Mouse (Mus musculus) intestine, embryonic 14.5 days (tissue): ENCODE data around the gene Vsig10. TPM values are rescaled to one million over a fixed set of nuclear protein-coding genes. Genes with fewer than 3 reads are reported as not detected.
"Not testable (repeated sequence)": the region's sequence is repeated elsewhere in the genome, so short reads cannot be mapped to it uniquely, and the experiment has no call there.

Source experiments
- ATAC-seq: fragments of 200-750 bp; cut with Nextera tagmentation; replicated peaks from 2 replicates; pipeline ENCODE4 v1.8.0; 2017; ENCODE audit warnings: low read depth, moderate number of reproducible peaks, moderate TSS enrichment, moderate library complexity; ENCODE audit not compliant: low FRiP score, low TSS enrichment
- DNase-seq: peaks from one replicate; pipeline ENCODE4 v3.0.0-alpha.2; 2018; ENCODE audit warnings: low spot score
- H3K27ac ChIP-seq: fragments of 300-500 bp; sonication (generic); 2 replicates; pipeline ENCODE4 v1.5.1; 2014; ENCODE audit warnings: low read depth, mild to moderate bottlenecking, control low read depth
- H3K27me3 ChIP-seq: fragments of 300-500 bp; sonication (generic); replicated peaks from 2 replicates; pipeline ENCODE4 v1.6.1; 2014; ENCODE audit warnings: low read length, control low read depth; ENCODE audit not compliant: control insufficient read depth, insufficient read depth
- H3K36me3 ChIP-seq: fragments of 300-500 bp; sonication (generic); 2 replicates; pipeline ENCODE4 v1.6.1; 2014; ENCODE audit warnings: low read length, control low read depth; ENCODE audit not compliant: control insufficient read depth, insufficient read depth
- H3K4me1 ChIP-seq: fragments of 300-500 bp; sonication (generic); replicated peaks from 2 replicates; pipeline ENCODE4 v1.6.1; 2014; ENCODE audit warnings: low read length, control low read depth, mixed read lengths; ENCODE audit not compliant: control insufficient read depth, insufficient read depth
- H3K4me2 ChIP-seq: fragments of 300-500 bp; sonication (generic); 2 replicates; pipeline ENCODE4 v1.6.1; 2014; ENCODE audit warnings: low read length
- H3K4me3 ChIP-seq: fragments of 300-500 bp; sonication (generic); 2 replicates; pipeline ENCODE4 v1.5.1; 2014; ENCODE audit warnings: low read depth, low read length, control low read depth, mixed read lengths
- H3K9ac ChIP-seq: fragments of 300-500 bp; sonication (generic); 2 replicates; pipeline ENCODE4 v1.6.1; 2014; ENCODE audit warnings: mild to moderate bottlenecking, low read length
- H3K9me3 ChIP-seq: fragments of 300-500 bp; sonication (generic); 2 replicates; pipeline ENCODE4 v1.6.1; 2016; ENCODE audit warnings: low read length, control low read depth; ENCODE audit not compliant: control insufficient read depth
- WGBS: fragments of 180-500 bp; shearing (Covaris S2); extraction: QIAGEN DNeasy Blood & Tissue Kit; methylation state at CpG from one replicate; pipeline ENCODE4 v1.1.7; 2014; 5-methylcytosine and 5-hydroxymethylcytosine counted together
- polyA plus RNA-seq: library from polyadenylated mRNA; unstranded; fragments of >200 nt; fragmentation: Nextera tagmentation; extraction: Ambion mirVana; gene quantifications from 2 replicates; pipeline ENCODE4 v1.2.1, GENCODE M21; 2014

The Vsig10 gene
- polyA plus RNA-seq, 1 experiment from 2014 or later, result 10.0 TPM

DNA sequence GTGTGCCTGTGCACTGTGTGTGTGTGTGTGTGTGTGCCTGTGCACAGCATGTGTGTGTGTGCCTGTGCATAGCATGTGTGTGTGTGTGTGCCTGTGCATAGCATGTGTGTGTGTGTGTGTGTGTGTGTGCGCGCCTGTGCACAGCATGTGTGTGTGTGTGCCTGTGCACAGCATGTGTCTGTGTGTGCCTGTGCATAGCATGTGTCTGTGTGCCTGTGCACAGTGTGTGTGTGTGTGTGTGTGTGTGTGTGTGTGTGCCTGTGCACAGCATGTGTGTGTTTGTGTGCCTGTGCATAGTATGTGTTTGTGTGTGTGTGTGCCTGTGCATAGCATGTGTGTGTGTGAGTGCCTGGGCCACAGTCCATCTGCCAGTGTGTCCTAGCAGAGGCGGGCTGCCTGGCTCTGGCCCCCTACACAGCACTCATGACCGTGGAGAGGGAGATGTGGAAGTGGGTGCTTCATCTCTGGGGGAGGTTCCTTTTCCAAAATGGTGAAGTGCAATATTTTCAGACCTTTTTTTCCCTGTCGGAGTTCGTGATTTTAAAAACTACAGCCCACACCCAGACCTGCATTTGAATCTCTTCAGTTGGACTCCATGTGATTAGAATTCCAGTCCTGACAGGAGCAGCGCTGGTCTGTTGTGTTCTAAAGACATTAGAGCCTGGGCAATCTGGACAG, 55.6 kb downstream of the Vsig10 start:
- H3K9ac ChIP-seq, result no peak overlapping the region
- H3K27ac ChIP-seq, result no peak overlapping the region
- 88% methylated on average over 7 of the region's 7 CpGs for WGBS
- no peak overlapping the region for H3K4me2 ChIP-seq
- no peaks in the 10 kb centered on the region for H3K9me3 ChIP-seq
- no peak for ATAC-seq
- no peaks in the 10 kb centered on the region for H3K4me1 ChIP-seq
- DNase-seq, result no peak
- H3K27me3 ChIP-seq, result no peaks in the 10 kb centered on the region
- no peak overlapping the region for H3K4me3 ChIP-seq
- peaks cover 90% of the 10 kb centered on the region for H3K36me3 ChIP-seq

- ATAC-seq (no peak), DNase-seq (no peak)
- H3K4me1 ChIP-seq, result no peaks in the 10 kb centered on the region
- 76% methylated on average over 11 of the region's 11 CpGs for WGBS
- H3K9ac ChIP-seq, result no peak overlapping the region
- H3K27ac ChIP-seq, result no peak overlapping the region
- no peaks in the 10 kb centered on the region for H3K9me3 ChIP-seq
- H3K36me3 ChIP-seq, result peaks cover 89% of the 10 kb centered on the region
- no peak overlapping the region for H3K4me3 ChIP-seq
- H3K27me3 ChIP-seq, result no peaks in the 10 kb centered on the region
- H3K4me2 ChIP-seq, result no peak overlapping the region
Measured at GRCm38 (mm10) chr5:117376331-117376761, 57.5 kb downstream of the Vsig10 start.

DNA sequence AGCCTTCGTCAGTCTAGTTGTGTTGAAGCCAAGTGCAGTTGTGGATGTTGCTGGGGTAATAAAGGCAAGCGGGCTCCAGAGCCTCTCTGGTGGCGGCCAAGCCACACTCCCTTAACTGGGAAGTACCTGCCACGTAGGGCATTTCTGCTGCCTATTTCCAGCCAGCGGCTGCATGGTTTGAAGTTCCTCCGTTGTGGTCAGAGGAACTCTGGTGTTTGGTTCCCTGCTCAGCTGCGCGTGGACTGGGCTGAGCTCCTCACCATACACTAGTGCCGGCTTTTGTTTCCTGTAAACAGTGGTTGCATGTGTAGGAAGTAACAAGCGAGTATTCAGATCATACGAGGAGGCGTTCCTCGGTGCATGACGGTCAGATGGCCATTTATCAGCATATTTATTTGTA, 58.8 kb downstream of the Vsig10 start:
- H3K9me3 ChIP-seq, H3K27me3 ChIP-seq, ATAC-seq, H3K27ac ChIP-seq, H3K4me1 ChIP-seq, H3K4me2 ChIP-seq, H3K9ac ChIP-seq, DNase-seq, H3K4me3 ChIP-seq: not testable (repeated sequence)
- H3K36me3 ChIP-seq, result peaks cover 89% of the 10 kb centered on the region
- 89% methylated on average over 14 of the region's 14 CpGs for WGBS

DNA sequence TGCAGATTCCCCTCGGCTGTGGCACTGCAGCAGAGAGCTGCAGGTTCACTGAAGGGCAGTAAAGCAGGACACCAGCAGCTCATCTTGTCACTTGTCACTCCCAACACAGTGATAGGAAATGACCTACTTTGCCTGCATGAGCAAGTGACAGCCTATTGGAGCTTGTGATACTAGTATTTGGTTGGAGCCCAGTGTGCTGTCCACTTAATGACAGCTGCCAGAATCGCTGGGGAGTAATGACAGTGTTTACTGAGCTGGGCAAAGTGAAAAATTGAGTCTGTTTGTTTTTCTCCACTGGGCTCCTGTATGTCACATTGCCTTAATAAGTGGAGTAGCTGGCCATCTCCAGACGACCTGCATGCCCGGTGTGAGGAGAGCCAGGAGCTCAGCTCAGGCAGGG, 61.3 kb downstream of the Vsig10 start:
- H3K27ac ChIP-seq, result no peak overlapping the region
- no peaks in the 10 kb centered on the region for H3K4me1 ChIP-seq
- H3K36me3 ChIP-seq, result peaks cover 89% of the 10 kb centered on the region
- no peak for ATAC-seq
- H3K9me3 ChIP-seq, result no peaks in the 10 kb centered on the region
- no peaks in the 10 kb centered on the region for H3K27me3 ChIP-seq
- H3K9ac ChIP-seq, result no peak overlapping the region
- H3K4me3 ChIP-seq, result no peak overlapping the region
- DNase-seq, result no peak
- H3K4me2 ChIP-seq, result no peak overlapping the region
- 73% methylated on average over 4 of the region's 4 CpGs for WGBS

DNA sequence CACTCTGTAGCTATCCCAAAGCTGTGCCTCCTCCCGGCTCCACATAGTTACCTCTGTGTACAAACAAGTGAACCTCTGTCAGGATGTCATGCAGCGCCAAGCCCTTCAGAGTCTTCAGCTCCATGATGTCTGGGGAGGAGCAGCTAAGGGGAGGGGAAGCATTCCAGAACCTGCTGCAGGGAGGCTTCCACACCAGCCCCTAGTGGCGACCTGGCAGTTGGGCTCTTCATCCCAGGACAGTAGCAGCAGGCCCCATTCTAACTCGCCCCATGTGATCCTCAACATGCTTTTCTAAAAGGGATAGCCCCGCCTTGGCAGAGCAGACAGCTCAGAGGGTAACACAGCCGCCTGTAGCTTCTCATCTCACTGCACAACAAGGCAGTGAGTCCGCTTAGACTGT, 62.9 kb downstream of the Vsig10 start:
- H3K36me3 ChIP-seq, result peaks cover 89% of the 10 kb centered on the region
- no peak overlapping the region for H3K27ac ChIP-seq
- no peak for DNase-seq
- H3K27me3 ChIP-seq, result no peaks in the 10 kb centered on the region
- no peaks in the 10 kb centered on the region for H3K4me1 ChIP-seq
- ATAC-seq, result no peak
- H3K4me2 ChIP-seq, result no peak overlapping the region
- 79% methylated on average over 7 of the region's 7 CpGs for WGBS
- H3K9ac ChIP-seq, result no peak overlapping the region
- H3K4me3 ChIP-seq, result no peak overlapping the region
- no peaks in the 10 kb centered on the region for H3K9me3 ChIP-seq

DNA sequence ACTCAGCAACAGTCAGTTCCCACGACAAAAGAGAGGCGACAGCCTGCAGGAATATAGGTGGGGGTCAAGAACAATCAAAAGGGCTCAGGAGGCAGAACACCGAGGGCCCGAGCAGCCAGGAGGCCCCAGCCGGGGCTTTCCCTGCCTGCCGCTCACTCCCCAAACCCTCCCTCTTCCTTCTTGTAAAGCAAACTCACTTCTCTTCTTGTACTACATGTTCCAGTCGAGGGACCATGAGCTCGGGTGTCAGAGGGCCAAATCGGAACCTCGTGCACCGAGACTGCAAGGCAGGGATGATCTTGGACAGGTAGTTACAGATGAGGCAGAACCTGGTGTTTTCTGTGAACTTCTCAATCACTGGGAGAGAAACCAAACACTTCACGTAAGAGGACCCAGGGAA, 64.3 kb downstream of the Vsig10 start:
- no peak overlapping the region for H3K9ac ChIP-seq
- WGBS, result 85% methylated on average over 12 of the region's 12 CpGs

DNA sequence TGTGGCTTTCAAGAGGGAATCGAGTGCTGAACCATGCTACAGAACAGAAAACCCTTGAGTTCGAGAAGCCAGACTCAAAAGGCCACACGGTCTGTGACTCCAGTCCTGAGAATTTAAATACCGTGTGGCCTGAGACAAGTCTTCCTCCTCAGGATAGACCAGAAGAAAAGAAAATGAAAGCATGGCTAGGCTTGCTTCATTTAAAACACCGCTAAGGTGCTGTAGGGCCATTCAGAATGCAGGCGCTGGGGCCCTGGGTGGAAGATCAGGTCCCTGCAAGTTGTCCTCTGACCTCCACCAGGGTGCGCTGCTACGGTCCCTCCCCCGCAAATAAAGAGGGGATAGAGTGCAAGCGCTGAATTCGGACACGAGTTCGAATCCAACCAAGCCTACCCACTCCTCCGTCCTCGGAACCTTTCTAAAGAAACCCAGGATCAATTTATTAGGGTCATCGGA, 69.4 kb downstream of the Vsig10 start:
- DNase-seq (peak; percentile 73), ATAC-seq (peak; percentile 48)
- H3K4me2 ChIP-seq, result peak overlapping the region; percentile 61
- H3K27me3 ChIP-seq, result no peaks in the 10 kb centered on the region
- WGBS, result 9% methylated on average over 16 of the region's 16 CpGs
- peaks cover 13% of the 10 kb centered on the region; the same call in 1 of the 2 replicates for H3K4me1 ChIP-seq
- H3K4me3 ChIP-seq, result peak overlapping the region; percentile 98
- H3K9me3 ChIP-seq, result 0 out of 2 replicates have a peak, but pooled peaks cover 4% of the 10 kb centered on the region
- H3K9ac ChIP-seq, result peak overlapping the region; percentile 95
- H3K36me3 ChIP-seq, result peaks cover 39% of the 10 kb centered on the region
- H3K27ac ChIP-seq, result peak overlapping the region; percentile 73

More for the DNA sequence above, 64.3 kb downstream of the Vsig10 start:
- Histone ChIP-seq H3K4me3 (no peak overlapping the region), H3K27ac (no peak overlapping the region), H3K4me1 (peaks cover 12% of the 10 kb centered on the region; the same call in 1 of the 2 replicates), H3K9me3 (no peaks in the 10 kb centered on the region), H3K36me3 (peaks cover 85% of the 10 kb centered on the region), H3K4me2 (no peak overlapping the region), H3K27me3 (no peaks in the 10 kb centered on the region)
- DNase-seq (no peak), ATAC-seq (no peak)

- peaks cover 13% of the 10 kb centered on the region; the same call in 1 of the 2 replicates for H3K4me1 ChIP-seq
- peak; percentile 97 for DNase-seq
- peak within 1 kb of the TSS; percentile 95 for H3K9ac ChIP-seq
- under 1% methylated on average over 30 of the region's 44 CpGs for WGBS
- peak within 1 kb of the TSS; percentile 73 for H3K27ac ChIP-seq
- no peaks in the 10 kb centered on the region for H3K27me3 ChIP-seq
- H3K4me3 ChIP-seq, result peak within 1 kb of the TSS; percentile 98
- peak within 1 kb of the TSS; percentile 61 for H3K4me2 ChIP-seq
- 0 out of 2 replicates have a peak, but pooled peaks cover 4% of the 10 kb centered on the region for H3K9me3 ChIP-seq
- peaks cover 33% of the 10 kb centered on the region for H3K36me3 ChIP-seq
- peak; percentile 95 for ATAC-seq
Measured at GRCm38 (mm10) chr5:117388877-117389276, 70.0 kb downstream of the Vsig10 start, which contains the start of gene Rfc5. Gene Rfc5, minus strand, starts transcription at chr5:117389047.

- no peak overlapping the region for H3K9ac ChIP-seq
- H3K4me3 ChIP-seq, result no peak overlapping the region
- H3K36me3 ChIP-seq, result peaks cover 14% of the 10 kb centered on the region
- H3K9me3 ChIP-seq, result 0 out of 2 replicates have a peak, but pooled peaks cover 4% of the 10 kb centered on the region
- peaks cover 13% of the 10 kb centered on the region; the same call in 1 of the 2 replicates for H3K4me1 ChIP-seq
- ATAC-seq (no peak), DNase-seq (no peak)
- H3K27ac ChIP-seq, result no peak overlapping the region
- WGBS, result 97% methylated on average over 1 of the region's 1 CpGs
- H3K4me2 ChIP-seq, result no peak overlapping the region
- no peaks in the 10 kb centered on the region for H3K27me3 ChIP-seq
Measured at GRCm38 (mm10) chr5:117390895-117391294, 72.0 kb downstream of the Vsig10 start.
